21 mouse cellular contexts compared by ENCODE assay signal in genomic region chr4:97816001-97816400, GRCm38 (mm10). TPM values are rescaled to one million over a fixed set of nuclear protein-coding genes. Genes with fewer than 3 reads are reported as not detected.
"Had no signal": no experiment of that assay in that cellular context is flagged by ENCODE, and none has a peak within 500 bp of the region (broad histone marks: within the 10 kb centered on the region; RNA-seq: fewer than 3 reads in every experiment).

No protein-coding gene starts in this region.

- H3K9me3 ChIP-seq: limb, embryonic 12.5 days; limb, embryonic 15.5 days had no signal

- H3K27ac ChIP-seq: limb, embryonic 12.5 days; limb, embryonic 15.5 days; stomach, postnatal 0 days had no signal

- H3K4me3 ChIP-seq: limb, embryonic 12.5 days; limb, embryonic 15.5 days had no signal

- H3K27me3 ChIP-seq: limb, embryonic 12.5 days; limb, embryonic 15.5 days had no signal

- H3K36me3 ChIP-seq: limb, embryonic 12.5 days; limb, embryonic 15.5 days had no signal

- H3K4me2 ChIP-seq: limb, embryonic 12.5 days; limb, embryonic 15.5 days; midbrain, embryonic 11.5 days had no signal

- ATAC-seq: inflammation-experienced regulatory T-cells, adult 6 months; intestine, embryonic 16.5 days had no signal

- DNase-seq: kidney, adult 18-20 months; kidney, adult 9 months; kidney, postnatal 10 days; kidney, postnatal 36 days; left cerebral cortex, postnatal 4 days; lung, adult 2 months; lung, postnatal 10 days; lung, postnatal 36 days; midbrain, embryonic 14.5 days; thymus, adult 2 months; thymus, postnatal 14 days; thymus, postnatal 4 days had no signal

- H3K9ac ChIP-seq: limb, embryonic 12.5 days; limb, embryonic 15.5 days had no signal

RNA-seq across cellular contexts. Expression of gene E130114P18Rik, which starts 38.1 kb away (rescaled TPM):
- total RNA-seq: megakaryocyte progenitor cell, adult 5-6 weeks; megakaryocyte-erythroid progenitor cell, adult 5-6 weeks had no signal
- polyA plus RNA-seq: inflammation-experienced regulatory T-cells, adult 6 months; small intestine, adult 2 months had no signal
